Mouse (Mus musculus) hindbrain, embryonic 12.5 days (tissue): Measurements from ENCODE around the gene Myo5c. TPM values are rescaled to one million over a fixed set of nuclear protein-coding genes. Genes with fewer than 3 reads are reported as not detected.
"Not testable (repeated sequence)": the region's sequence is repeated elsewhere in the genome, so short reads cannot be mapped to it uniquely, and the experiment has no call there.

Experiments
- ATAC-seq: fragments of 200-750 bp; cut with Nextera tagmentation; 2 replicates; pipeline ENCODE4 v1.8.0; 2017; ENCODE audit warnings: moderate TSS enrichment; ENCODE audit not compliant: low FRiP score
- H3K27ac ChIP-seq: fragments of 300-500 bp; sonication (generic); 2 replicates; pipeline ENCODE4 v1.5.1; 2016; ENCODE audit warnings: mild to moderate bottlenecking
- H3K27me3 ChIP-seq: fragments of 300-500 bp; sonication (generic); 2 replicates; pipeline ENCODE4 v1.6.1; 2016; ENCODE audit warnings: mild to moderate bottlenecking
- H3K36me3 ChIP-seq: fragments of 300-500 bp; sonication (generic); 2 replicates; pipeline ENCODE4 v1.6.1; 2016; ENCODE audit warnings: mild to moderate bottlenecking
- H3K4me1 ChIP-seq: fragments of 300-500 bp; sonication (generic); 2 replicates; pipeline ENCODE4 v1.6.1; 2016
- H3K4me2 ChIP-seq: fragments of 300-500 bp; sonication (generic); replicated peaks from 2 replicates; pipeline ENCODE4 v1.6.1; 2016; ENCODE audit warnings: mild to moderate bottlenecking
- H3K4me3 ChIP-seq: fragments of 300-500 bp; sonication (generic); 2 replicates; pipeline ENCODE4 v1.5.1; 2016; ENCODE audit warnings: mild to moderate bottlenecking
- H3K9ac ChIP-seq: fragments of 300-500 bp; sonication (generic); 2 replicates; pipeline ENCODE4 v1.6.1; 2016; ENCODE audit warnings: mild to moderate bottlenecking, moderate library complexity
- H3K9me3 ChIP-seq: fragments of 300-500 bp; sonication (generic); replicated peaks from 2 replicates; pipeline ENCODE4 v1.6.1; 2016; ENCODE audit warnings: mild to moderate bottlenecking
- WGBS: fragments of 180-500 bp; shearing (Covaris S2); methylation state at CpG from one replicate; pipeline ENCODE4 v1.1.7; 2016; 5-methylcytosine and 5-hydroxymethylcytosine counted together
- polyA plus RNA-seq: library from polyadenylated mRNA; unstranded; fragments of >200 nt; fragmentation: Nextera tagmentation; extraction: Ambion mirVana; gene quantifications from 2 replicates; pipeline ENCODE4 v1.2.1, GENCODE M21; 2016

Myo5c gene
- polyA plus RNA-seq, 1 experiment from 2014 or later: 1.8 TPM

DNA sequence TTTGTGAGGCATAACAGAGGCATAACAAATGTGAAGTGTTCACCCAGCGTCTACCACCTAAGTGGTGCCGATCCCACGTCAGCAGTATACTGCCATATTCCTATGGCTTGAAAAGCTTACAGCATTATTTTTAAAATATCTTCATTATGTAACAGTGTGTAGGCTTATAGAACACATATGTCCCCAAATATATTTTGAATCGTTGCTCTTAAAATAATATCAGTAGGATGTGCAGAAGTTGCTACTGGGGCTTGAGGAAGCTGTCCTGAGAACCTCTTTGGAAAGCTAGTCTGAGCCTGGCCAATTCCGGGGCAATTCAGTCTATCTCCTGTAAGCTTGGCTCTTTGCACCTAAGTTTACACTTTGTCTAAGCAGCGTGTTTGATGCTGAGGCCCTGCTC lies 16.1 kb downstream of the Myo5c start:
- Histone ChIP-seq H3K9me3 (no peaks in the 10 kb centered on the region), H3K36me3 (no peaks in the 10 kb centered on the region), H3K4me2 (no peak overlapping the region), H3K27me3 (no peaks in the 10 kb centered on the region), H3K27ac (no peak overlapping the region), H3K9ac (no peak overlapping the region), H3K4me3 (no peak overlapping the region), H3K4me1 (peaks cover 5% of the 10 kb centered on the region)
- no peak for ATAC-seq
- WGBS: 90% methylated on average over 6 of the region's 6 CpGs

DNA sequence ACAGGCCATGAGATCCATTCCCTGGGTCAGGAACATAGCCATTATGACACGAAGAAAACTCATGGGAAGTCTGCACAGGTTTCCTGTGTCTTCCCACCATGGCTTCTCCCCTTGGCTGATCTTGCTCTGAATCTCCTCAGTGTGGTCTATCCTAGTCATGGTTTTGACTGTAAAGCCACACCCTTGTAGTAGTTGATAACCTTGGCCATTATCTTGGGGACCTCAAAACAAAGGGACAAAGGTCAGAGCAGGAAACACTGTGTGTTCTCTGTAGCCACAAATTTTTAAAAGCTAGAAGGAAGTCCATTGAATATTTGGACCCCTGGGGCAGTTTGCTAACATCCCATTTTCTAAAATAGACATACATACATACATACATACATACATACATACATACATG lies 16.5 kb downstream of the Myo5c start:
- H3K4me2 ChIP-seq: no peak overlapping the region
- H3K9ac ChIP-seq: no peak overlapping the region
- peaks cover 5% of the 10 kb centered on the region for H3K4me1 ChIP-seq
- no peak for ATAC-seq
- no peaks in the 10 kb centered on the region for H3K36me3 ChIP-seq
- WGBS: 86% methylated on average over 1 of the region's 1 CpGs
- no peaks in the 10 kb centered on the region for H3K9me3 ChIP-seq
- H3K4me3 ChIP-seq: no peak overlapping the region
- no peak overlapping the region for H3K27ac ChIP-seq
- no peaks in the 10 kb centered on the region for H3K27me3 ChIP-seq

DNA sequence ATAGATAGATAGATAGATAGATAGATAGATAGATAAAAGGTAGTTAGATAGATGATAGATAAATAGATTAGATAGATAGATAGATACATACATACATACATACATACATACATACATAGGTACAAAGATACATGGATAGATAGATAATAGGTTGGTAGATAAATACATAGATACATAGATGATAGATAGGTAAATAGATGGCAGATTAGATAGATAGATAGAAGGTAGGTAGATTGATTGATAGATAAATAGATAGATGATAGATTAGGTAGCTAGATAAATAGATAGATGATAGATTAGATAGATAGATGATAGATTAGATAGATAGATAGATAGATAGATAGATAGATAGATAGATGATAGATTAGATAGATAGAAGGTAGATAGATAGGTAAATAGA lies 17.1 kb downstream of the Myo5c start:
- H3K4me2 ChIP-seq: no peak overlapping the region
- H3K4me1 ChIP-seq: peaks cover 5% of the 10 kb centered on the region
- H3K4me3 ChIP-seq: no peak overlapping the region
- no peak overlapping the region for H3K9ac ChIP-seq
- no peaks in the 10 kb centered on the region for H3K36me3 ChIP-seq
- H3K9me3 ChIP-seq: no peaks in the 10 kb centered on the region
- no peaks in the 10 kb centered on the region for H3K27me3 ChIP-seq
- H3K27ac ChIP-seq: no peak overlapping the region
- ATAC-seq: no peak

- not testable (repeated sequence) for H3K27me3 ChIP-seq, H3K4me3 ChIP-seq, H3K9ac ChIP-seq, ATAC-seq, H3K4me2 ChIP-seq, H3K36me3 ChIP-seq, H3K27ac ChIP-seq, H3K9me3 ChIP-seq
- H3K4me1 ChIP-seq: peaks cover 18% of the 10 kb centered on the region
- WGBS: 73% methylated on average over 6 of the region's 6 CpGs
Observed at GRCm38 (mm10) chr9:75253158-75253557, 21.3 kb downstream of the Myo5c start.

GRCm38 (mm10) chr9:75253766-75254165 lies 21.9 kb downstream of the Myo5c start:
- no peak overlapping the region; the same call in 1 of the 2 replicates for H3K4me2 ChIP-seq
- H3K9me3 ChIP-seq: no peaks in the 10 kb centered on the region
- no peak overlapping the region for H3K9ac ChIP-seq
- H3K36me3 ChIP-seq: no peaks in the 10 kb centered on the region
- H3K4me3 ChIP-seq: no peak overlapping the region
- WGBS: 47% methylated on average over 3 of the region's 3 CpGs
- H3K27me3 ChIP-seq: no peaks in the 10 kb centered on the region
- peak overlapping the region; percentile 85 for H3K27ac ChIP-seq
- ATAC-seq: no peak
- peaks cover 18% of the 10 kb centered on the region for H3K4me1 ChIP-seq

DNA sequence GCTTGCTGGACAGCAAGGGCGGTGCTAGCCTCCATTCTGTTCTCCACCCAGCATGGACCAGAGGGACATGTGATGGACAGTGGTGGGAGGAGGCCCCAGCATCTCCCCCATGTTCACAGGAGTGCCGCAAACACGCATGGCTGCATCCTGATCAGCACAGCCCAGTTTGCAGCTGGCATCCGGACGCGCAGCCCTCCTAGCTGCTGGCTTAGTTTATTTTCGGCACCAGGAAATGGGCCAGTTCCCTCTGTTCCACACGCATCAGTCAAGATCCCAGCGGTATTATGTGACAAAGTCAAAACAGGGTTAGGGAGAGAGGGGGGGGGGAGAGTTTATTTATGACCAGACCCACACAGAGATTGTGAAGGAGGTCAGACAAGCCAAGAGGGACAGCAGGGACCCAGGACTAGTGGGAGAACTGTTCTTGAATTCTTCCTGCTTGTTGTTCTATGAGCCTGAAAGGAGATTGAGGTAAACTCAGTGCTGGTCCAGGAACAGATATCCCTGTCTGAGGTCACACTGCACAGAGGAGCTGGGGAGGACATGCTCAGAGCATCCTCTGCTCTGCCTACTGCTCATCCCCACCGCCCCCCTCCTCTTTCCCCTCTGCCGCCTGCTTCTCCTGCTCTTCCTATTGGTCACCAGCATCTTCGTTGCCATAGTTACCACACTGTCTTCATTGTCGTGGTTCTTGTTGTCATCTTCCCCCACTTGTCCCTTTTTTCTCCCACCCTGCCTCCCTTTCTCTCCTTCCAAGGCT lies 22.6 kb downstream of the Myo5c start:
- H3K36me3 ChIP-seq: no peaks in the 10 kb centered on the region
- no peaks in the 10 kb centered on the region for H3K9me3 ChIP-seq
- no peak overlapping the region; the same call in 1 of the 2 replicates for H3K4me2 ChIP-seq
- peaks cover 18% of the 10 kb centered on the region for H3K4me1 ChIP-seq
- no peaks in the 10 kb centered on the region for H3K27me3 ChIP-seq
- no peak overlapping the region for H3K4me3 ChIP-seq
- H3K27ac ChIP-seq: peak overlapping the region; percentile 85
- H3K9ac ChIP-seq: no peak overlapping the region
- 61% methylated on average over 13 of the region's 13 CpGs for WGBS
- peak; percentile 94 for ATAC-seq

- 89% methylated on average over 14 of the region's 14 CpGs for WGBS
- H3K4me1 ChIP-seq: peaks cover 22% of the 10 kb centered on the region
- 0 out of 2 replicates have a peak overlapping the region, but pooled peaks have one; percentile 12 for H3K27ac ChIP-seq
- H3K9ac ChIP-seq: no peak overlapping the region
- no peak for ATAC-seq
- H3K9me3 ChIP-seq: 0 out of 2 replicates have a peak, but pooled peaks cover 3% of the 10 kb centered on the region
- H3K36me3 ChIP-seq: no peaks in the 10 kb centered on the region
- no peak overlapping the region for H3K4me2 ChIP-seq
- H3K4me3 ChIP-seq: no peak overlapping the region
- H3K27me3 ChIP-seq: no peaks in the 10 kb centered on the region
Observed at GRCm38 (mm10) chr9:75255820-75256545, 24.2 kb downstream of the Myo5c start.

- no peak overlapping the region for H3K27ac ChIP-seq
- H3K4me2 ChIP-seq: no peak overlapping the region
- WGBS: 61% methylated on average over 4 of the region's 4 CpGs
- no peak overlapping the region for H3K4me3 ChIP-seq
- ATAC-seq: no peak
- H3K4me1 ChIP-seq: peaks cover 35% of the 10 kb centered on the region
- H3K27me3 ChIP-seq: no peaks in the 10 kb centered on the region; the same call in 1 of the 2 replicates
- H3K36me3 ChIP-seq: no peaks in the 10 kb centered on the region
- H3K9ac ChIP-seq: no peak overlapping the region
- 0 out of 2 replicates have a peak, but pooled peaks cover 3% of the 10 kb centered on the region for H3K9me3 ChIP-seq
Observed at GRCm38 (mm10) chr9:75258792-75259191, 27.0 kb downstream of the Myo5c start.

DNA sequence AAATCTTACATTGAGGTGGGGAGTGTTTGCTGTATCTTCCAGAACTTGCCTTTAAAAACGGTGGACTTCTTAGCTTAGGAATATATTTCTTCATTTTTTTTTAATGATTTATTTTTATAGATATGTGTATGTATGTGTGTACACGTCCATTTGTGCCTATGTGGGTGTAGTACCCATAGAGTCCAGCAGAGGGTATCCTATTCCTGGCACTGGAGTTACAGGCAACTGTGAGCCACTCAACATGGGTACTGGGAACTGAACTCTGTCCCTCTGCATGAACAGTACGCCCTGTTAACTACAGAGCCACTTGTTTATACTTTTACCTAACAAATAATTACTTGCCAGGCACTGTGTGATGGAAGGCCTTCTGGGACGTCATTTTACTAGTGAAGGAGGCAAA lies 27.8 kb downstream of the Myo5c start:
- ATAC-seq: no peak
- WGBS: 91% methylated on average over 4 of the region's 4 CpGs
- no peak overlapping the region for H3K27ac ChIP-seq
- 0 out of 2 replicates have a peak, but pooled peaks cover 3% of the 10 kb centered on the region for H3K9me3 ChIP-seq
- H3K4me3 ChIP-seq: no peak overlapping the region
- no peak overlapping the region for H3K9ac ChIP-seq
- H3K36me3 ChIP-seq: no peaks in the 10 kb centered on the region
- no peaks in the 10 kb centered on the region; the same call in 1 of the 2 replicates for H3K27me3 ChIP-seq
- H3K4me2 ChIP-seq: no peak overlapping the region
- peaks cover 27% of the 10 kb centered on the region for H3K4me1 ChIP-seq

GRCm38 (mm10) chr9:75261332-75261872 lies 29.6 kb downstream of the Myo5c start:
- Histone ChIP-seq H3K4me1 (peaks cover 22% of the 10 kb centered on the region), H3K9me3 (0 out of 2 replicates have a peak, but pooled peaks cover 3% of the 10 kb centered on the region), H3K27me3 (no peaks in the 10 kb centered on the region; the same call in 1 of the 2 replicates), H3K4me2 (peak overlapping the region; percentile 3), H3K9ac (no peak overlapping the region), H3K36me3 (no peaks in the 10 kb centered on the region), H3K4me3 (no peak overlapping the region), H3K27ac (peak overlapping the region; percentile 85)
- peak; percentile 91 for ATAC-seq
- 4% methylated on average over 8 of the region's 8 CpGs for WGBS

DNA sequence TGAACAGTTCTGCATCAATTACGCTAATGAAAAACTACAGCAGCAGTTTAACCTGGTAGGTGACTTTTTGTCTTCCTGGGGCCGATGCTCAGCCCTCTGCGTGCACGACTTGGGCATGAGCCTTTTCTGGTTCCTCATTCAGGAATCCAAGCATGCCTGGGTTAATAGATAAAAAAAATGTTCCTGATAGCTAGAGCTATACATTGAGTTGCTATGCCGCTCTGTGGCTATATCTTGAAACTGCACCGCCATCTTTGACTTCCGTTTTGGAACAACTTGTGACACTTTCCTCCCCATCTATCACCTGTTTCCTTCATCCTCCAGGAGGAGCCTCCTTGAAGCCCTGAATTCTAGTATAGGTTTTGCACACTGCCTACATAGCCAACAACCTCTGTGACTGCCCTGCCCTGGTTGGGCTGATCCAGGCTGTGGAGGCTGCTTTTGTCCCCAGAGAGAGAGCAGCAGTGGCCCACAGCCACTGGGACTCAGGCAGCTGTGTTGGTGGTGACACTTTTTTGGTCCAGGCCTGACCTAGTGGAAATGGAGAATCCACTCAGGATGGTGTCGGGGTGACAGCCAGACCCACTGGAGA lies 30.5 kb downstream of the Myo5c start:
- no peaks in the 10 kb centered on the region; the same call in 1 of the 2 replicates for H3K27me3 ChIP-seq
- H3K4me2 ChIP-seq: no peak overlapping the region
- no peak overlapping the region for H3K4me3 ChIP-seq
- peak overlapping the region; percentile 85; the same call in 1 of the 2 replicates for H3K27ac ChIP-seq
- no peak for ATAC-seq
- peaks cover 20% of the 10 kb centered on the region for H3K4me1 ChIP-seq
- 0 out of 2 replicates have a peak, but pooled peaks cover 3% of the 10 kb centered on the region for H3K9me3 ChIP-seq
- 75% methylated on average over 8 of the region's 8 CpGs for WGBS
- no peak overlapping the region for H3K9ac ChIP-seq
- no peaks in the 10 kb centered on the region for H3K36me3 ChIP-seq
